Mouse (Mus musculus): ENCODE measurements around the gene Unc45b. TPM values are rescaled to one million over a fixed set of nuclear protein-coding genes. Genes with fewer than 3 reads are reported as not detected.
"Not testable (repeated sequence)": the region's sequence is repeated elsewhere in the genome, so short reads cannot be mapped to it uniquely, and the experiment has no call there.

Unc45b gene
- polyA plus RNA-seq, 1 experiment from 2014 or later: 18.9 TPM

DNA sequence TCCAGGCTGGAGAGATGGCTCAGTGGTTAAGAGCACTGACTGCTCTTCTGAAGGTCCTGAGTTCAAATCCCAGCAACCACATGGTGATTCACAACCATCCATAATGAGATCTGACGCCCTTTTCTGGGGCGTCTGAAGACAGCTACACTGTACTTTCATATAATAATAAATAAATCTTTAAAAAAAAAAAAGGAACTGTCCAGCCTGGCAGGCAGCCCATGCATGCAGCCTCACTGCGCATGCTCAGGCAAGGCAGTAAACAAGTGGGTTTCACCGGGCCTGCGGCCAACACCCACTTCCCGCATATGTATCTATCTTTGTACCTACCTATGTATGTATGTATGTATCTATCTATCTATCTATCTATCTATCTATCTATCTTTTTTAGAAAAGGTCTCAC lies 13.6 kb downstream of the Unc45b start:
- not testable (repeated sequence) for H3K27ac ChIP-seq (replicated peaks); H3K9me3 ChIP-seq (replicated peaks); ATAC-seq (ENCODE audit: insufficient number of reproducible peaks, low FRiP score, low TSS enrichment, low read depth); H3K4me3 ChIP-seq (replicated peaks); H3K4me1 ChIP-seq; H3K36me3 ChIP-seq; H3K9ac ChIP-seq; H3K4me2 ChIP-seq (replicated peaks)
- peaks cover 53% of the 10 kb centered on the region for H3K27me3 ChIP-seq
- 83% methylated on average over 6 of the region's 6 CpGs for WGBS

GRCm38 (mm10) chr11:82928897-82929632 lies 18.7 kb downstream of the Unc45b start:
- no peak overlapping the region for H3K4me3 ChIP-seq (replicated peaks)
- ATAC-seq (ENCODE audit: insufficient number of reproducible peaks, low FRiP score, low TSS enrichment, low read depth): 0 out of 2 replicates have a peak, but pooled peaks have one; percentile 29
- H3K4me2 ChIP-seq (replicated peaks): no peak overlapping the region
- WGBS: 30% methylated on average over 20 of the region's 20 CpGs
- peaks cover 20% of the 10 kb centered on the region for H3K4me1 ChIP-seq
- no peak overlapping the region for H3K9ac ChIP-seq
- peaks cover 62% of the 10 kb centered on the region for H3K27me3 ChIP-seq
- H3K9me3 ChIP-seq (replicated peaks): no peaks in the 10 kb centered on the region
- no peaks in the 10 kb centered on the region for H3K36me3 ChIP-seq
- no peak overlapping the region for H3K27ac ChIP-seq (replicated peaks)

- no peaks in the 10 kb centered on the region for H3K36me3 ChIP-seq
- WGBS: 18% methylated on average over 3 of the region's 3 CpGs
- H3K4me2 ChIP-seq (replicated peaks): no peak overlapping the region
- no peak overlapping the region for H3K27ac ChIP-seq (replicated peaks)
- no peak for ATAC-seq (ENCODE audit: insufficient number of reproducible peaks, low FRiP score, low TSS enrichment, low read depth)
- H3K4me1 ChIP-seq: peaks cover 20% of the 10 kb centered on the region
- H3K9me3 ChIP-seq (replicated peaks): no peaks in the 10 kb centered on the region
- no peak overlapping the region for H3K9ac ChIP-seq
- H3K4me3 ChIP-seq (replicated peaks): no peak overlapping the region
- H3K27me3 ChIP-seq: peaks cover 67% of the 10 kb centered on the region
These were observed 19.2 kb downstream of the Unc45b start for GRCm38 (mm10) chr11:82929633-82929950.

GRCm38 (mm10) chr11:82930391-82930955 lies 20.1 kb downstream of the Unc45b start:
- under 1% methylated on average over 83 of the region's 85 CpGs for WGBS
- ATAC-seq (ENCODE audit: insufficient number of reproducible peaks, low FRiP score, low TSS enrichment, low read depth); H3K36me3 ChIP-seq; H3K9me3 ChIP-seq (replicated peaks); H3K27ac ChIP-seq (replicated peaks); H3K9ac ChIP-seq: not testable (repeated sequence)
- peaks cover 20% of the 10 kb centered on the region for H3K4me1 ChIP-seq
- peak overlapping the region; percentile 47 for H3K4me3 ChIP-seq (replicated peaks)
- H3K4me2 ChIP-seq (replicated peaks): peak overlapping the region; percentile 91
- H3K27me3 ChIP-seq: peaks cover 65% of the 10 kb centered on the region

GRCm38 (mm10) chr11:82931161-82931560 lies 20.8 kb downstream of the Unc45b start:
- Histone ChIP-seq H3K4me3 (replicated peaks) (peak overlapping the region; percentile 47), H3K4me1 (peaks cover 20% of the 10 kb centered on the region), H3K4me2 (replicated peaks) (peak overlapping the region; percentile 91), H3K9ac (0 out of 2 replicates have a peak overlapping the region, but pooled peaks have one; percentile 9), H3K27me3 (peaks cover 65% of the 10 kb centered on the region)
- 2% methylated on average over 60 of the region's 63 CpGs for WGBS
- H3K36me3 ChIP-seq; ATAC-seq (ENCODE audit: insufficient number of reproducible peaks, low FRiP score, low TSS enrichment, low read depth); H3K9me3 ChIP-seq (replicated peaks); H3K27ac ChIP-seq (replicated peaks): not testable (repeated sequence)

DNA sequence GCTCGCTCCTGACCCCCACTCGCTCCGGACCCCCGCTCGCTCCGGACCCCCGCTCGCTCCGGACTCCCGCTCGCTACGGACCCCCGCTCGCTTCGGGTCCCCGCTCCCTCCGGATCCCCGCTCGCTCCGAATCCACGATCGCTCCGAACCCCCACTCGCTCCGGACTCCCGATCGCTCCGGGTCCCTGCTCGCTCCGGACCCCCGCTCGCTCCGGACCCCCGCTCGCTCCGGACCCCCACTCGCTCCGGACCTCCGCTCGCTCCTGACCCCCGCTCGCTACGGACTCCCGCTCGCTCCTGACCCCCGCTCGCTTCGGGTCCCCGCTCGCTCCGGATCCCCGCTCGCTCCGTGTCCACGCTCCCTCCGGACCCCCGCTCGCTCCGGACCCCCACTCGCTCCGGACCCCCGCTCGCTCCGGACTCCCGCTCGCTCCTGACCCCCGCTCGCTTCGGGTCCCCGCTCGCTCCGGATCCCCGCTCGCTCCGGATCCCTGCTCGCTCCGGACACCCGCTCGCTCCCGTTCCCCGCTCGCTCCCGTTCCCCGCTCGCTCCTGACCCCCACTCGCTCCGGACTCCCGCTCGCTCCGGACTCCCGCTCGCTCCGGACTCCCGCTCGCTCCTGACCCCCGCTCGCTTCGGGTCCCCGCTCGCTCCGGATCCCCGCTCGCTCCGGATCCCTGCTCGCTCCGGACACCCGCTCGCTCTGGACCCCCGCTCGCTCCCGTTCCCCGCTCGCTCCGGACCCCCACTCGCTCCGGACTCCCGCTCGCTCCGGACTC lies 21.5 kb downstream of the Unc45b start:
- H3K4me1 ChIP-seq: peaks cover 20% of the 10 kb centered on the region
- not testable (repeated sequence) for H3K27ac ChIP-seq (replicated peaks); H3K9me3 ChIP-seq (replicated peaks); H3K36me3 ChIP-seq; ATAC-seq (ENCODE audit: insufficient number of reproducible peaks, low FRiP score, low TSS enrichment, low read depth)
- WGBS: 1% methylated on average over 99 of the region's 119 CpGs
- H3K9ac ChIP-seq: 0 out of 2 replicates have a peak overlapping the region, but pooled peaks have one; percentile 9
- H3K4me2 ChIP-seq (replicated peaks): peak overlapping the region; percentile 91
- H3K4me3 ChIP-seq (replicated peaks): peak overlapping the region; percentile 47
- H3K27me3 ChIP-seq: peaks cover 66% of the 10 kb centered on the region

DNA sequence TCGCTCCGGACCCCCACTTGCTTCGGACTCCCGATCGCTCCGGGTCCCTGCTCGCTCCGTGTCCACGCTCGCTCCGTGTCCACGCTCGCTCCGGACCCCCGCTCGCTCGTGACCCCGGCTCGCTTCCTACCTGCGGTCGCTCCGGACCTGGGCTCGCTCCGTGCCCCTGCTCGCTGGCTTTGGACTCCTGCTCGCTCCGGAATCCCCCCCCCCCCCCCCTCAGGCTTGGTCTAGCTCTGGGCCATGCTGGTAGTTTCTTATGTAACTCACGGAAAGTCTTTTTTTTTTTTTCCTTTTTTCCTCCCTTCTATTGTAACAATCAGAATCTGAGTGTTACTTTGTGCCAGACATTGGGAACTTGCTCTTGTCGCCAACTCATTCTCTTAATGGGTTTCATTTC lies 22.8 kb downstream of the Unc45b start:
- whole genome bisulfite sequencing: 2% methylated on average over 29 of the region's 29 CpGs
- Histone ChIP-seq H3K4me1 (peaks cover 20% of the 10 kb centered on the region), H3K4me3 (replicated peaks) (peak overlapping the region; percentile 47), H3K9ac (no peak overlapping the region), H3K4me2 (replicated peaks) (peak overlapping the region; percentile 91), H3K27ac (replicated peaks) (no peak overlapping the region), H3K27me3 (peaks cover 70% of the 10 kb centered on the region), H3K36me3 (no peaks in the 10 kb centered on the region), H3K9me3 (replicated peaks) (no peaks in the 10 kb centered on the region)
- ATAC-seq (ENCODE audit: insufficient number of reproducible peaks, low FRiP score, low TSS enrichment, low read depth): no peak

DNA sequence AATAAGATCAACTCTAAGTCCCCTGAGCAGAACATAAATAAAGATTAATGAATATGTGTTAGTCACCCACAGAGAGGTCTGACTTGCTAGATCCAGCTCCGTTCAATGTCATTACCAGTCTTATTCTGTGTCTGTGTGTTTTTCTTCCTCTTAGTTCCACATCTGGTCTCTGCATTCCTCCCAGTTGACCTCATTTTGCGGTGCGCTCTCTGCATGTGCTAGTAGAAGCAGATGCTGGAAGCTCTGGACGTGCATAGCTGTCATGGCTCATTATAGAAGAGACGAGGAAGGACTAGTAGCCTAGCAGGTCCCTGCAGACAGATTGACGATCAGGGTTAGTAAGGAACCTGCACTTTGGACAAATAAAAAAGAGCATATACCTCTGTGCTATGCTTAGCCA lies 33.0 kb downstream of the Unc45b start:
- 27% methylated on average over 6 of the region's 6 CpGs for WGBS
- Histone ChIP-seq H3K27me3 (peaks cover 22% of the 10 kb centered on the region), H3K27ac (replicated peaks) (no peak overlapping the region), H3K4me3 (replicated peaks) (no peak overlapping the region), H3K9ac (no peak overlapping the region), H3K4me2 (replicated peaks) (no peak overlapping the region), H3K4me1 (no peaks in the 10 kb centered on the region), H3K36me3 (no peaks in the 10 kb centered on the region), H3K9me3 (replicated peaks) (no peaks in the 10 kb centered on the region)
- no peak for ATAC-seq (ENCODE audit: insufficient number of reproducible peaks, low FRiP score, low TSS enrichment, low read depth)

DNA sequence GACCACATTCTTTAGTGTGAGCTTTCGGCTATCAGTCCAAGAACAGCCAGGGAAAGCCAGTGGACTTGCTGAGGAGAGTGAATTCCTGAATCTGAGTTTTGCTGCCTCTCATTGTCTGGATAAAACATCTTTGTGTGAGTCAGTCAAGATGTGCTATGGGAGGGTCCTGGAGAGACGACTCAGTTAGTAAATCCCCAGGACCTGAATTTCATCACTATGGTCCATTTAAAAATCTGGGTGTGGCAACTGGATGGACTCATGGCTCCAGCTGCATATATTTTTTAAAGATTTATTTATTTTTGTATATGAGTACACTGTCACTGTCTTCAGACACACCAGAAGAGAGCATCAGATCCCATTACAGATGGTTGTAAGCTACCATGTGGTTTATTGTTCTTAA lies 35.3 kb downstream of the Unc45b start:
- Histone ChIP-seq H3K27ac (replicated peaks) (no peak overlapping the region), H3K4me3 (replicated peaks) (no peak overlapping the region), H3K27me3 (peaks cover 16% of the 10 kb centered on the region), H3K9me3 (replicated peaks) (no peaks in the 10 kb centered on the region), H3K4me2 (replicated peaks) (no peak overlapping the region), H3K4me1 (no peaks in the 10 kb centered on the region), H3K9ac (no peak overlapping the region), H3K36me3 (no peaks in the 10 kb centered on the region)
- 57% methylated on average over 2 of the region's 2 CpGs for WGBS
- ATAC-seq (ENCODE audit: insufficient number of reproducible peaks, low FRiP score, low TSS enrichment, low read depth): no peak

DNA sequence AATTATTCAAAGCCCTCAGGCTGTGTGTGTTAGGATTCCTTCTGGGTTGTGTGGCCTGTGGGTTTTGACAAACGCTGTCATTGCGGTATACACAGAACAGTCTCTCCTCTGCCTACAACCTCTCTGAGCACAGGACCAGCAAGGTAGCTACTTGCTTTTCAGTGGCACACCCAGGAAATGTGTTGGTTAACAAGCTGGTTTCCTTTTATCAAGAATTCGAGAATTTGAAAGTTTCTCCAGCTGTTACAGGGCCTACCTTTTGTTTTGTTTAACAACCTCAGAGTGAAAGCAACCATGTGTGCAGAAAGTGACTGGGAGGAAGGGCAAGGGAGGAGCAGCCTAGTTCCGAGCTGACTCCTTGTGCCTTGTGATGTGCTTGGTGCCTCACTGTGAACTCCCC lies 37.1 kb downstream of the Unc45b start:
- ATAC-seq (ENCODE audit: insufficient number of reproducible peaks, low FRiP score, low TSS enrichment, low read depth): no peak
- WGBS: 37% methylated on average over 4 of the region's 4 CpGs
- Histone ChIP-seq H3K27ac (replicated peaks) (no peak overlapping the region), H3K27me3 (peaks cover 32% of the 10 kb centered on the region), H3K4me2 (replicated peaks) (no peak overlapping the region), H3K9ac (no peak overlapping the region), H3K36me3 (no peaks in the 10 kb centered on the region), H3K4me1 (0 out of 2 replicates have a peak, but pooled peaks cover 5% of the 10 kb centered on the region), H3K4me3 (replicated peaks) (no peak overlapping the region), H3K9me3 (replicated peaks) (no peaks in the 10 kb centered on the region)

DNA sequence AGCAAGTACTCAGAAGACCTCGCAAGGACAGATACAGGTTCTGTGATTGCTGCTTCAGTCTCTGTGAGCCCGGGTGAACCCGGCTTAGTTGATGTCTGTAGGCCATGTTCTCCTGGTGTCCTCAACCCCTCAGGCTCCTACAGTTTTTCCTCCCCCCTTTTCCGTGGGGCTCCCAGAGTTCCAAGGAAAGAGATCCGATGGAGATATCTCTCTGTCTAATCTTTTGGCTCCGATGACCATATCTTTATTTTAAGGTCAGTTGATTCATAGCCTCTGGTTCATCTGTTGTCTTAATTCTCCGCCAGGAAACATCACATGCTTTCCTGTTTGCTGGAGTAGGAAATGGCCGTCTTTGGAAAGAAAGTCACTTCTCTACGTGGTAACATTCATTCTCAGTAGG lies 38.7 kb downstream of the Unc45b start:
- Histone ChIP-seq H3K4me3 (replicated peaks) (no peak overlapping the region), H3K27me3 (peaks cover 46% of the 10 kb centered on the region), H3K36me3 (no peaks in the 10 kb centered on the region), H3K4me1 (0 out of 2 replicates have a peak, but pooled peaks cover 5% of the 10 kb centered on the region), H3K27ac (replicated peaks) (no peak overlapping the region), H3K9me3 (replicated peaks) (no peaks in the 10 kb centered on the region), H3K4me2 (replicated peaks) (no peak overlapping the region), H3K9ac (no peak overlapping the region)
- 81% methylated on average over 9 of the region's 9 CpGs for WGBS
- ATAC-seq (ENCODE audit: insufficient number of reproducible peaks, low FRiP score, low TSS enrichment, low read depth): no peak
